Mouse (Mus musculus) heart, adult 9 months (tissue): ENCODE measurements at regions not wholly inside any gene's neighbourhood (a gene's known extent, or its start where the extent isn't known, plus 50 kb on each side); places are given as distances from the start of the nearest gene placed in this dataset.
A peak's percentile ranks its signal among the peaks of the same experiment; 100 is the strongest.
"Not testable (repeated sequence)": the region's sequence is repeated elsewhere in the genome, so short reads cannot be mapped to it uniquely, and the experiment has no call there.

Source experiments
- DNase-seq, 2 experiments: peaks; one replicate each; pipeline ENCODE4 v3.0.0; 2022; ENCODE audit warnings: low spot score in 2 of 2

DNA sequence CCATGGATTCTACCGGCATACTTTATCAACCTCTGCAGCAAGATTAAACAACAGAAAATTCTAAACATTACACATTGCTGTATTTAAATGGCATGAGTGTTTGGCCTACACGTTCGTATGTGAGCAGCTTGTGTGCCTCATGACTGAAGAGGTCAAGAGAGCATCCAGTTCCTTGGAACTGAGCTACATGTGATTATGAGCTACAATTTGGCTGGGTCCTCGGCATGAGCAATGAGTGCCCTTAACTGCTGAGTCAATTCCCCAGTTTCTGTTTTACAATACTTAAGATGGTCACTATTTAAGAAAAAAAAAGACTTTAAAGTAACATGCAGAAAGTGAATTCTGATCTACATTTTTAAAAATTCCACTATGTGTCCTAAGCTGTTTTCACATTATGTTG lies 338.4 kb upstream of the Gpc6 start:
- peak; percentile 37 to 50 for DNase-seq

GRCm38 (mm10) chr14:116589529-116589928 lies 335.6 kb upstream of the Gpc6 start:
- DNase-seq = no peak

GRCm38 (mm10) chr14:116590111-116590510 lies 335.0 kb upstream of the Gpc6 start:
- DNase-seq = peak in 1 of 2 experiments; percentile 5

DNA sequence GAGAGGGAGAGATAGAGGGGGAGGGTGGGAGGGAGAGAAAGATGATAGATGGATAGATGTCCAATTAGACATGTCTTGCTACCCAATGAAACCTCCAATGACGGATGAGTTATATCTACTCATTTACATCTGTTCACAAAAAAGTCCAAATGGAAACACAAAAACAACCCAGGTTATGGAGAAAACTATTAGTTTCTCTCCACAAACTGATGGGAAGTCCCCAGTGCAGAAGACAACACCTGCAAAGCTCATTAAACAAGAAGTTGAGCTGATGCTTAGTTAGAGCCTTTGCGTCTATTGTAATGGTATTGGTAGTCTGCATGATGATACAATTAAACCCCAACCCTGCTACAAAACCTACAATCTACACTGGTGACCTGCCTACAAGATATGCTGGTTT lies 317.0 kb upstream of the Gpc6 start:
- no peak for DNase-seq

GRCm38 (mm10) chr14:116611210-116611609 lies 313.9 kb upstream of the Gpc6 start:
- DNase-seq = no peak

DNA sequence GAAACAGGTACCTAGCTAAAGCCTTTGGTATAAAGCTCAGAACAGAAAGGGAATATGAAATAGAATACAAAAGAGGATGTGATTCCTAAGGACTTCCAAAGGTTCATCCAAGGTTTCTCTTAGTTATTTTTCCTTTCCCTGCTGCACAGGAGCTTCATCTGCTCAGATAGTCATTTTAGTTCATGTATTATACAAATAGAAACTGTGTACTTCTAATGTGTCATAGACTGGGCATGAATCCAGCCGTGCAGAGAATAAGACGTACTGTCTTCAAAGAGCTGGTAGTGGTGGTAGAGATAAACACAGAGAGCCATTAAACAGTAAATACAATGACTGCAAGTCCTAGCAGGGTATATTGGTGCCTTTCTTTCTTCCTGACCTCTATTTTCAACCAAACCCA lies 292.9 kb upstream of the Gpc6 start:
- DNase-seq = no peak

DNA sequence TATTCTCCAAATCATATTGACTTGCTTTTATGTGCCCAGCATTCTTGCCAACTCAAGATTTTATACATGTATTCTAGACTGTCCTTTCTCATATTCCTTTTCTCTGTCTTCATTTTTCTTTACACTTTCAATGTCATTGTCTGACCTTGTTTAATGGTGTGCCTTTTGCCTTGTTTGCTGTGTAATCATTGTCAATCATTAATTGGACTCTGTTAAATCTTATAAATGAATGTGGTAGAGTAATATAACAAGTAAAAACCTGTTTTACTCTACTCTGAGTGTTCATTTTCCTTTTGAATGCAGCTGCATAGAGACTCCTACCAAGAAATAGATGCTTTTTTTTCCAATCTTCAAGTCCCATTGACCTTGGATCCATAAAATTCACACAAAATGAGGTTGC lies 283.0 kb upstream of the Gpc6 start:
- no peak for DNase-seq

GRCm38 (mm10) chr14:116651897-116652296 lies 273.2 kb upstream of the Gpc6 start:
- DNase-seq = no peak

GRCm38 (mm10) chr14:116683909-116684308 lies 241.2 kb upstream of the Gpc6 start:
- no peak for DNase-seq

DNA sequence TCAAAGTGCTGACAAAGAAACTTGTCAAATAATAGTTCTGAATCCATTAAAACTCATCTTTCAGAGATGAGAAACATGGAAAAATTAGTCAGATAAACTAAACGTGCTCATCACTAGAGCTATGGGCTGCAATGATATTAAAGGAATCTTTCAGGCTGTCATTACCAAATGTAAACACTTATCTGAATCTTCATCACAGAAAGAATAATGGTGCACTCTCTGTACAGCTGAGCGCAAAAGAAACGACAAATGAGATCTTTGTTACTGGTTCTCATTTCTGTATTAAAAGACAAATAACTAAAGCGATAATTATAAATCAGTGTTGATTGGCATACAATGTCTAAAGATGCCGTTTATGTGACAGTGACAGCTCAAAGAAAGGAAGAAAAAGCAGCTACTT lies 227.4 kb upstream of the Gpc6 start:
- DNase-seq = no peak

- DNase-seq = no peak
Measured at GRCm38 (mm10) chr14:116698437-116698836, 226.7 kb upstream of the Gpc6 start.

DNA sequence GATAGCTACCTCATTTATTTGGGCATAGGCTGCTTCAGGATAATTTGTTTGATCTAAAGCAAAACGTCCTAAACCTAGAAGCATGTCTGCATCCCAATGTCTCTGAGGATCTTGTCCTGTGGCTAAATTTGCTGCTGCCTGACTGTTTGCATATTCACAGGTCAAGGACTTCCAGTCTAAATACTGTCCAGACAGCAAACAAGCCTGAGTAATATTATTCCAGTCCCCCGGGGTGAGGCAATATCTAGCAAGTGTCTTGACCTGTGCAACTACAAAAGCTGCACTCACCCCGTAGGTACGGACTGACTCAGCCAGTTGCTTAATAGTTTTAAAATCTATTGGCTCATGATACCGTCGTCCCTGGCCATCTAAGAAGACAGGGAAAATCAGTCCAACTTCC lies 190.5 kb upstream of the Gpc6 start:
- DNase-seq = not testable (repeated sequence)

DNA sequence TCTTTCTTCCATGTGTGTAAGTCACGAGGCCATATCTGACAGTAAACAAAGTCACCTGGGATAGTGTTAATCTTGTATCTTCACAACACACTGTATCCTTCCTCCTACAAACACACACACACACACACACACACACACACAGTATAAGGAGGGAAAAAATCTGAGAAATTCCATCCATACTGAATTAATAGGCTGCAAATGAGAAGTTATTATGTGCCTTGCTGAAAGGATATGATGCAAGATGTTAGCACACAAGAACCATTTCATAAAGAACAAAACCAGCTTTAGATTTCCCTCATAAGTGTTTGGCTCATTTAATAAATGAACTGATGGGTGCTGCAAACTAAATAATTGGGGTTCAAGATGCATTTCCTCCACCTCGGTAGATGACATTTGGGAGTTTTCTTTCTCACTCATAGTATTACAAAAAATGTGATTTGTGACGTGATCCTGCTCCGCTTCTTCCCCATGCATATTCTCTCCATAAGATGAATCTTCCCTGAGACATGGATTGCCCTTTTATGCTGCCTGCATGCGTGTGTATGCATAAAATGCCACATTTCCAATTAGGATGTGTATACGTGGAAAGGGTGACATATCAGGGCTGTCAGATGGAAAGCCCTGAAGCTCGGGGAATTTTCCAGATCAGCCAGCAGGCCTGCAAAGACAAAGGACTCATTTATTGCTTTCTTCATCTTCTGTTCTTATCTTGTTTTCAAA lies 170.5 kb upstream of the Gpc6 start:
- no peak for DNase-seq

GRCm38 (mm10) chr14:116761429-116761828 lies 163.7 kb upstream of the Gpc6 start:
- DNase-seq = no peak

DNA sequence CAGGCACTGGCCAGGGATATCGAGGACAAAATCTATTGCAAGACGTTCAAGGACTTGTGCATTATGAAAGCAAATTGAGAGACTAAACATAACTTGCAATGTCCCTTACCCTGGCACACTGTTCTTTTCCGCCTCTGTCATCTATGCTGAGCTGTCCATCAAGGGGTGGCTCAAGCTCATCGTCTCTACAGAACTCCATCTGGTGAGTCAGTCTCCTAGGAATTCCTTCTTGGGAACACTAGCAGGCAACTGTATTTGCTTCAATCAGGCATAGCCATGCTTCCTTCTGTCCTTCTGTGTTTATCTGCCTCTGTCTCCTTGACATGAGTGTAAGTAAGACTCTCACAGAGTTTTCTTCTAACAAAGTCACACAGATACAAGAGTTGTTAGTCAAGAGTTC lies 154.0 kb upstream of the Gpc6 start:
- DNase-seq = no peak

DNA sequence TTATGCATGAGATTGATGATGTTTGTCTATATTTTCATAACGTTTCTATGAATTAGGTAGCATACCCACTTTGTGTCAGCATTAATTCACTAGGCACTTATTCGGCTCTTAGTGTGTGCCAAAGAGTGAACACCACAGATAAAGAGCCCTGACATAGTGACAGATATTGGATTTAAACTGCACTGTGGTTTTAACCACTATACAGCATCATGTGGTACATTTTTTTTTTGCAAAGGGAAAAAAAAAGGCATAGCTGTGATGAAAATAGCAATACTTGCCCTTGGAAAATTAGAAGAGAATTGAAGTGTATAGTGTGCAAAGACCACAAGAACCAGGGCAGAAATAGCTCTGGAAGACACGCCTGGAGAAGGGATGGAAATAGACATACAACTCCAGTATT lies 153.4 kb upstream of the Gpc6 start:
- no peak for DNase-seq

GRCm38 (mm10) chr14:116779661-116780060 lies 145.5 kb upstream of the Gpc6 start:
- DNase-seq = no peak

GRCm38 (mm10) chr14:116783840-116784239 lies 141.3 kb upstream of the Gpc6 start:
- no peak for DNase-seq

- no peak for DNase-seq
Measured at GRCm38 (mm10) chr14:116806504-116806903, 118.6 kb upstream of the Gpc6 start.

DNA sequence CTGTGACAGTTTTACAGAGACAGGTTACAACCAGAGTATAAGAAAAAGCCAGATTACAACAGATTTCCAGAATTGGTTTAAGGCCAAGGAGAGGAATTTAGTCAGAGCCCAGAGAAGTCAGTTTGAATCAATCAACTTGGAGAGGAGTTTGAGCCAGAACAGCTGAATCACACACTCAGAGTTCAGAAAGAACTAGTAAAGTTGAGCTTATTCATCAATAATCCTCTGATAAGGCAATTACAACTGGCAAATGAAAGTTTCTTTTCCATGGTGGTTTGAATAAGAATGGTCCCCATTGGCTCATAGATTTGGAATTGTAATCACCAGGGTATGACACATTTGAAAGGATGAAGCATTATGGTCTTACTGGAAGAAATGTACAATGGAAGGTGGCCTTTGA lies 116.5 kb upstream of the Gpc6 start:
- DNase-seq = no peak

DNA sequence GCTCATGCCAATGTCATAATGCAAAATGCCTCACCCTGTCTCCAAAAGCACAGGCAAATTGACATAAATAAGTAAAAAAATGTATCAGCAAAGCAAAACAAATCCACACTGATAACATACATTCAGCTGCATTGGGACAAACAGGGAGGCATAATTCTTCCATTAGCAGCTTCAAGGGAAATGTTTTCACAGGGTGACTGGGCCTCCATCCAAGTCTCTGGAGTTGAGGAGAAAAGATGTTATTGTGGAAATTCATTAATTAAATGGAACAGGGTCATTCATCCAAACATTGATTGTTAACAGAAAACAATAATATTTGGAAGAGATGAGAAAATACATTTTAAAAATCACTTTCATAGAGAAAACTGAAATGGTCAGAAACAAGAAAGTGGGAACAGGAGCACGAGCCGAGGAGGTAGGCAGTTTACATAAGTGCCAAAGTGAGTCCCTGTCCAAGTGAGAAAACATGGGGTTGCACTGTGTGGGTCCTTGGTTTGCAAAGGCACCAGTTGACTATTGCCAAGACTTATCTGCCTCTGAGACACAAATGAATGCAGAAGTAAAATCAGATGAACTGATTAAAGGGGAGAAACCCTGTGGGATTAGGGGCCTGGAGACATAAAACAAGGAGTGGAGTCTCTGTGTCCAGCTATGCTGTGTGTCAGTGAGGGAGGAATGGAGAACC lies 114.3 kb upstream of the Gpc6 start:
- DNase-seq = no peak

DNA sequence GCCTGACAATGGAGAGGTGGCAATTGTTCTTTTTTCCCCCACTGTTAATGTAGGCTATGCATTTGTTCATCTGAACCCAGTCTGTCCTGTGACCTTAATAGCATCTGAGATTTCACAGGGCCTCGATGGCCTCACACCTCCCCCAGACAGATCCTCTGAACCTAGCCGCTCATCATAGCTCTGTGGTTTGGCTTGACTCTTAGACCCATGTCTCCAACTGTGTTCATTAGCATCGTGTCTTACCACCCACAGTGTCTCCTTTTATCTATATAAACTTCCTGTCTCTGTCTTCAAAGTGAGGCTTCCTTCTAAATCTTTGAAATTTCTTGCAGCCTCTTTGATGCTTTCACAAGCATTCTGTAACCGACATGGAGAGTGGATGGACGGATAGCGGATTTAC lies 87.9 kb upstream of the Gpc6 start:
- no peak for DNase-seq

- DNase-seq = no peak
Measured at GRCm38 (mm10) chr14:116869437-116869836, 55.7 kb upstream of the Gpc6 start.

DNA sequence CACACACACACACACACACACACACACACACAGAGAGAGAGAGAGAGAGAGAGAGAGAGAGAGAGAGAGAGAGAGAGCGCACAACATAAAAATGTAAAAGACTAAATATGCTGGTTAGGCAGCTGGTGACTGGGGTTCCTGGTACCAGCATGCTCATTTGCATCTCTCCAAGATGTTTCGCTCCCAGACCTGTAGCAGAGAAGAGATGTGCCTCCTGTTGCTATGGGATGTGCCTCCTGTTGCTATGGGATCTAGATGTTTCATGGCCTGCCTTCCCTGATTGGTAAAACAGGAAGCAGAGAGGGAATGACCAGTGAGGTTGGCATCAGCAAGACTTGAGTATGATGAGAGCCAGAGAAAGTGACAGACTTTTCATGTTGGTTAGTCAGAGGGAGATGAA lies 55.1 kb upstream of the Gpc6 start:
- DNase-seq = no peak
